Mouse (Mus musculus) skeletal muscle tissue, adult 2 months (tissue): Measurements from ENCODE around the gene Anapc15.

ENCODE experiments used
- DNase-seq: peaks from one replicate; pipeline ENCODE4 v3.0.0-alpha.2; 2012; ENCODE audit warnings: low read depth, low spot score

Gene Anapc15

GRCm38 (mm10) chr7:101863415-101863814 lies at the start of gene Anapc15:
Gene Anapc15, plus strand, starts transcription at chr7:101863715.
- DNase-seq: no peak

DNA sequence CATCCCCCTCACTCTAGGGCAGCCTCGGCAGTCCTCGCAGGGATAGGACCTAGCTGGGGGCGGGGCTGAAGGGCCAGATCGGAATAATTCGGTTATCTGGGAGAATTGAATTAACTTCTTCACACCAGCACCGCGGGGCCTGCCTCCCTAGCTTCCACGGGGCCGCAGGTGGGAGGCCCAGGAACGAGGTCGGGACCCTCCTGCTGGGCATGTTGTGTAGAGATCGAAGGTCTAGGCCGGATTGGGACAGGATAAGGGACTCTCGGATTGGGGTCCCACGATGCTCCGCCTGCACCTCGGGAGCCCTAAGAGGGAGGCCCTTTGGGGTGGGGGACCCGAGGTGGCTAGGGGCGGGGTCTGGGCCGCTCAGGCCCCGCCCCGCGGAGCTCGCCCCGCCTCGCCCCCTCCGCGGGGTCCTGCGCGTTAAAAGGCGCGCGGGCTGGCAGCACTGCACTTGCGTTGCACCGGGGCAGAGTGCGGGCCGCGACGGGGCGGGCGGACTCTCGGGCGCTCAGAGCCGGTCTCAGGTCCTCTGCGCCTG lies 45.6 kb upstream of the Anapc15 start, which contains the start of gene Phox2a:
TSS of gene Phox2a (plus strand) at position 453 of the 541 bp plus-strand sequence.
- DNase-seq: no peak

DNA sequence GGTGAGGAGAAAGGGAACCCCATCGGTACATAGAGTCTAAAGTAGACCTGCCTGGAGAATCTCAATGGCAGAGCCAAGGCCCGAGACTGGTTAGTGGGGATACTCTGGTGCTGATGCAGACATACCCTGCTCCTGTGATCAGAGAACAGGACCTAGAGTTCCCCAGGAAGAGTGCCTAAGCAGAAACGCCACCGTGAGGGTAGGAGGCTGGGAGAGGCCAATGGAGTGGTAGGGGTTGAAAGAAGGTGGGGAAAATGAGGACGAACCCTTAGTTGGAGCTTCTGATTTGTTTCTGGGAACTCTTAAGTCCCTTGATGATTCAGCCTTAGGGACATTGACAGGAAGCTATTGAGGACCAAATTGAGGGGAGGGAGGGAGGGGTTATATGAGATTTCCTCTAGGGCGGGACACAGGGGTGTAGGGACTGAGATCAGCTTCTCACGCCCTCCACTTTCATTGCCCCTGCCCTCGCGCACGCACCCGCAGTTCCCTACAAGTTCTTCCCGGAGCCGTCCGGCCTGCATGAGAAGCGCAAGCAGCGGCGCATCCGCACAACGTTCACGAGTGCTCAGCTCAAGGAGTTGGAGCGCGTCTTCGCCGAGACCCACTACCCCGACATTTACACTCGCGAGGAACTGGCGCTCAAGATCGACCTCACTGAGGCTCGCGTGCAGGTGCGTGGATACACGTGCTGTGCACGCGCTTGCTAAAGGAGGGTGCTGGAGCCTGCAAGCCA lies 43.1 kb upstream of the Anapc15 start:
- no peak for DNase-seq

DNA sequence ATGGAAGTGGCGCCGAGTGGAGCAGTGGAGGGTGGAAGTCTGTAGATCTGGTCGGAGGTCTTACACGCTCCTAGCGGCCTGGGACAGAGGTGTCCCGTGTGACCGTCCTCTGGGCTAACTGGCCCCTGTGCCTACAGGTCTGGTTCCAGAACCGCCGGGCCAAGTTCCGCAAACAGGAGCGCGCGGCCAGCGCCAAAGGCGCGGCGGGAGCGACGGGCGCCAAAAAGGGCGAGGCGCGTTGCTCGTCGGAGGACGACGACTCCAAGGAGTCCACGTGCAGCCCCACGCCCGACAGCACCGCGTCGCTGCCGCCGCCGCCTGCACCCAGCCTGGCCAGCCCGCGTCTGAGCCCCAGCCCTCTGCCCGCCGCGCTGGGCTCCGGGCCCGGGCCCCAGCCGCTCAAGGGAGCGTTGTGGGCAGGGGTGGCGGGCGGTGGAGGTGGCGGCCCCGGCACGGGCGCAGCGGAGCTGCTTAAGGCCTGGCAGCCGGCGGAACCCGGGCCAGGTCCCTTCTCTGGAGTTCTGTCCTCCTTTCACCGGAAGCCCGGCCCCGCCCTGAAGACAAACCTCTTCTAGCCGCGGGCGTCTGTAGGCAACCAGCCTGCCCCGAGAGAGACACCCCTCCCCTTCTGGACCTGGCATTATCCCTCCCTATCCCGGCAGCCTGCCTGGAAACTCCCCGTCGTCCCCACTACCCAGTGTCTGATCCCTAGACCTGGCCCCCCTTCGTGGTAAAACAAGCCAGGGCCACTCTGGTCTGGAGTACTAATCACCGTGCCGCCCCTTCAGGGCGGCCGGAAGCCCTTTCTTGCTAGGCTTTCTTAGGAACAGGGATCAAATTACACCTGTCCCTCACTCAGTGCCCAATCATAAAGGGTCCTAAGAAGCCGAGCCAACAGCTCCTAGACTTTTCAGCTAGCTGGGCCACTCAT lies 41.7 kb upstream of the Anapc15 start:
- DNase-seq: no peak

DNA sequence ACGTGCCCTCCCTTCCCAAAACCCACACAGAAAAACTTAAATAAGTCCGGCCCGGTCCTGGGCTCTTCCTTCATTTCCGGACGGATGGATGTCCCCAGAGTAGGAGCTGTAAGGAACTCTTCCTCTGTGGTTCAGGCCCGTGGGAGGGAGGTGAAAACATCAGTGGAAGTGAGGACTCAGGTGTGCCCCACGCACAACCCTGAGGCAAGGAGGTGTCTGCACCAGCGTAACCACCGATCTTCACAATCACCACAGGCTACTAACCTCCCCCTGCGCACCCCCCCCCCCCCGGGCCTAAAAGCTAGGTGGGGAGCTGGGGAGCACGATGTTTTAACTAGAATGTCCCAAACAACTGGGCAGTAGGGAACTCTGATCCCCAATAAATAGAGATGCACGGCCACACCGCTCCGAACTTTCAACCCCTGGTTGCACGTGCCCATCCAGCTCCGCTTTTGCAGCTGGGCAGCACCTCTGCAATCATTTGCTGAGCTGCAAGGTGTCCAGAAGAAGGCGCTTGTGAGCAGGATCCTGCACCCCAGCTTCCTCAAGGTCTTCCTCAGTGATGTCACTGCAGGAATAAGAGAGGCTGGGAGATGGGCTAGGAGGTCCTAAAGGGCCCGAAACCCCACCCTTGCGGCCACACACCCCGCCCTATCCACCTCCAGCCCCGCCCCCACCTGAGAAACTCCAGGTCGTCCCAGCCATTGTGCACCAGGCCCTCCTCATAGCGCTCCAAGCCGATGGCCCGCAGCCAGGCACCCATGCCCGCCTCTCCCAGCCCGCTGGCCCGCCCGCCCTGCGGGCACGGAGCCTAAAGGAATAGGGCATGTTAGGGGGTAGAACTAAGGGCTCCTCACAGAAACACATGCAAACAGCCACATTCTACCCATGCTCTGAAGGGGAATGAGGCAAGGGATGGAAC lies 40.4 kb upstream of the Anapc15 start:
- no peak for DNase-seq

- DNase-seq: no peak
Observed at GRCm38 (mm10) chr7:101823758-101824630, 39.5 kb upstream of the Anapc15 start.

GRCm38 (mm10) chr7:101830373-101830772 lies 33.1 kb upstream of the Anapc15 start:
- no peak for DNase-seq

DNA sequence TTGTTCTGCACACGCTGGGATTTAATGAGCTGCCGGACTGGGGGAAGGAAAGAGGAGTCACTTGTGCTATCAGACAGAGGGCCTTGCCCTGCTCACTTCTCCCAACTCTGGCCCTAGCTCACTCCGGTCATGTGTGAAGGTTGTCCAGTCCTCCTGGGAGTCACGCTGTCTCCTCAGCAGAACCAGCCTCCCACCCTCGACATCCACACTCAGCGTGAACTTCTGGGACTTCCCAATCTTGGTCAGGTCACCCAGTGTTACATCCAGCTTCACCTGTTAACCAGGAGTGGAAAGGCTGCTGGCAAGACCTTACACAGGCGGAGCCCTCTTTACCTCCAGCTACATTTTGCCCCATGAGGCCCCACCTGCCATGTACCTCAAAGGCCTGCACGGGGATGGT lies 32.1 kb upstream of the Anapc15 start:
- DNase-seq: no peak

DNA sequence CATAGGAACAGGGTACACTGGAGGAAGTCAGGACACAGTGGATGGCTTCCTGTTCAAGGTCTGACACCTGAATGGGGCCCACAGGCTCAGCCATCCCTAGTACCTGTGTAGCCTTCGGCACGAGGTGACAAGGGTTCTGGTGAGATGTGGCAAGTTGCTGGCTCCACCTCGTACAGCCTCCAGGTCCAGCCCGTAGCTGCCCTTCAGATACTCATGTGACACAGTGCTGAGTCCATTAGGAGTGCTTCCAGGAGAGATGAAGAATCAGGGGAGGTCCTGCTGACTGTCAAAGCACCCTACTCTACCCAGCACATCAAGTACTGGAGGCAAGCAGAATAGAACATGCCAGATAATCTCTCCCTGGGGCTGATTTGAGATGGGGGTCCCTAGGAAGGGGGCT lies 31.1 kb upstream of the Anapc15 start:
- DNase-seq: no peak

DNA sequence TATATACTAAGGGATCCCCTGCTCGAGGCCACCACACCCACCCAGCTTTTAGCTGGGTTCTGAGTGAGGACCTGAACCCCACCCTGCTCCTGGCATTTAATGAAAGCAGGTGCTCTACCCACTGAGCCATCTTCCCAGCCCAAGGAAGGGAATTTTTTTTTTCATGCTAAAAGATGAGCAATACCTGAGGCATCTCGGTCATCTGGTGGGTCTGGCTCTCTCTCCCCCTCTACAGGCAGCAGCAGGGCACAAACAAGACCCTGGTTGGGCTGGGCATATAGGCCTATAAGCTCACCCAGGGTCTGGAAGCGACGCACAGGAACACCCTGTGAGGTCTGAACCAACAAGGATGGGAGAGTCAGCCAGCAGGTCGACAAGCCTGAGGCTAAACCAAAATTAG lies 30.2 kb upstream of the Anapc15 start:
- no peak for DNase-seq

DNA sequence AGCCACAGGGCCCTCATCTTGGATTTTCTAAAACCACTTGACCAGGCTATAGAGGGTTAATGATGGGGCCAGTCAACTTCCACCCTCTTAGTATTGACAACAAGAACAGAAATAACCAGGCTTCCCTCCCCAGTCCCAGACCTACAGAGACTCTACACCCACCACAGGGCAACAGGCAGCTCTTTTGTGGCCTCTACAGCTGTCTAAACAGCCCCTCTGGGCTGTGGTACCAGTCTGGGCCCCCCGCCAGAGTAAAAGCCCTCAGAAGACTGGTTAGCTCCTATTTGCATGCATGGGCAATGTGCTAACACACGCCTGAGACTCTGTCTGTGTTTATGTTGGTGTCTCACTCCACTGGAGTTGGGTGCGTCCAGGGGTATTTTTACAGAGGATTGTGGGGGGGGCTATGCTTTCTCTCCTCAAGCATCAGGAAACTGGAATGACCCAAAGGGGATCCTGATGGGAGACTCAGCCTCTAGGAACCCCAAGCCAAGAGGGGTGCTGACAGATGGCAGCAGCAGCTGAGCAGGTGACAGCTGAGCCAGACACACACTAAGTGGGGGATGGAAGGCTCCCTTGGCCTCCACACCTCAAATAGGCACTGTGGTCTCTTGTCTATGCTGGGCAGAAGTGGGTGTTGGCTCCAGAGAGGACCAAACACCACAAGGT lies 29.5 kb upstream of the Anapc15 start:
- DNase-seq: no peak

- no peak for DNase-seq
Observed at GRCm38 (mm10) chr7:101834903-101835302, 28.6 kb upstream of the Anapc15 start.

GRCm38 (mm10) chr7:101835457-101836109 lies 27.9 kb upstream of the Anapc15 start:
- no peak for DNase-seq

- no peak for DNase-seq
Observed at GRCm38 (mm10) chr7:101836271-101837153, 27.0 kb upstream of the Anapc15 start.

GRCm38 (mm10) chr7:101837154-101837605 lies 26.3 kb upstream of the Anapc15 start:
- DNase-seq: no peak

- DNase-seq: peak; percentile 89
Observed at GRCm38 (mm10) chr7:101837606-101838471, 25.7 kb upstream of the Anapc15 start, which contains the start of gene Inppl1. Gene Inppl1, minus strand, starts transcription at chr7:101838229.

DNA sequence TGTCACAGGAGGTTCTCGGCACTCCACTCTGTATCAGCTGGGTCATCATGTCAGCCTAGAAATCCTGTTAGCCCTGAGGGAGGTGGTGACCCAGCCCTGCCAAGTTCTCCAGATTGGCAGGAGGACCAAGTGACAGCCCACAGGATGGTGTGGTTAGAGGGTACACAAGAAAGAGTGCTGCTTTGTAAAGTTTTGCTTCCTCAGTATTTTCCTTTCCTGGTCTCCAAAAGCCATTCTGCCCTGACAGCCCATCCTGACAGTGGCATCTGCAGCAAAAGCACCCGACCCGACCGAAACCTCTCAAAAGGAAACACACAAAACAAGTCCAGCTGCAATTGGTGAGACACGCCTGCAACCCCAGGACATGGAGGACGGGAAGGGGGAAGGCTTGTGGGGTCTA lies 19.3 kb upstream of the Anapc15 start:
- DNase-seq: no peak
